In genomic region chrX:159924759-159925158, GRCm38 (mm10) we compare ENCODE assay signal across 20 mouse cellular contexts.
DNase-seq lines count a peak whose midpoint lies in the region; ATAC-seq lines count a peak whose summit lies in the region.
"Had no signal": no experiment of that assay in that cellular context is flagged by ENCODE, and none has a peak within 500 bp of the region (broad histone marks: within the 10 kb centered on the region; RNA-seq: fewer than 3 reads in every experiment).

No protein-coding gene starts in this region.

- H3K9me3 ChIP-seq in forebrain, embryonic 16.5 days (ENCODE audit: control insufficient read depth, low read length) = no peaks in the 10 kb centered on the region
- H3K9me3 ChIP-seq: embryonic facial prominence, embryonic 13.5 days; forebrain, embryonic 13.5 days; heart, embryonic 15.5 days; hindbrain, embryonic 15.5 days had no signal

- 92% methylated on average over 6 of the region's 6 CpGs for WGBS in forebrain, embryonic 16.5 days

- intact Hi-C loops in left cerebral cortex, postnatal 10 days (cut with DNase I) = no loop called here

- H3K27ac ChIP-seq in forebrain, embryonic 16.5 days (ENCODE audit: low read length) = no peak overlapping the region
- H3K27ac ChIP-seq: embryonic facial prominence, embryonic 13.5 days; forebrain, embryonic 13.5 days; gastrocnemius, adult 2 months; heart, embryonic 15.5 days; hindbrain, embryonic 15.5 days had no signal

- H3K9ac ChIP-seq in forebrain, embryonic 16.5 days (replicated peaks; ENCODE audit: low read depth, low read length) = no peak overlapping the region
- H3K9ac ChIP-seq: embryonic facial prominence, embryonic 13.5 days; forebrain, embryonic 13.5 days; heart, embryonic 15.5 days; hindbrain, embryonic 15.5 days had no signal

- no peaks in the 10 kb centered on the region for H3K27me3 ChIP-seq in forebrain, embryonic 16.5 days (replicated peaks; ENCODE audit: control insufficient read depth, insufficient read depth, low read length)
- H3K27me3 ChIP-seq: heart, embryonic 15.5 days had no signal

- H3K4me1 ChIP-seq in forebrain, embryonic 16.5 days (replicated peaks; ENCODE audit: control insufficient read depth, insufficient read depth, low read length) = no peaks in the 10 kb centered on the region
- H3K4me1 ChIP-seq: embryonic facial prominence, embryonic 13.5 days; forebrain, embryonic 13.5 days; hindbrain, embryonic 15.5 days had no signal

- ATAC-seq in common myeloid progenitor, adult 5-6 weeks (replicated peaks; ENCODE audit: low read depth, poor library complexity, severe bottlenecking) = peak; percentile 78
- ATAC-seq in megakaryocyte progenitor cell, adult 5-6 weeks (replicated peaks; ENCODE audit: poor library complexity) = peak; percentile 92
- ATAC-seq in forebrain, embryonic 16.5 days = no peak
- ATAC-seq: forebrain, embryonic 13.5 days; inflammation-experienced regulatory T-cells, adult 6 months had no signal

- no peaks in the 10 kb centered on the region for H3K36me3 ChIP-seq in forebrain, embryonic 16.5 days (ENCODE audit: control insufficient read depth, insufficient read depth)
- H3K36me3 ChIP-seq: embryonic facial prominence, embryonic 13.5 days; hindbrain, embryonic 15.5 days had no signal

- no peak overlapping the region for H3K4me2 ChIP-seq in forebrain, embryonic 16.5 days (ENCODE audit: low read length)
- H3K4me2 ChIP-seq: embryonic facial prominence, embryonic 13.5 days; forebrain, embryonic 13.5 days; heart, embryonic 11.5 days; heart, embryonic 15.5 days; hindbrain, embryonic 15.5 days had no signal

- peak; percentile 9 for DNase-seq in urinary bladder, postnatal 14 days (ENCODE audit: low spot score)
- no peak for DNase-seq in urinary bladder, adult 2 months (ENCODE audit: low spot score)
- no peak for DNase-seq in right cerebral cortex, adult 2 months (ENCODE audit: low spot score in 2 of 2)
- DNase-seq in left cerebral cortex, postnatal 10 days (ENCODE audit: extremely low spot score in 1 of 2, low spot score in 2 of 2) = no peak
- DNase-seq: adrenal gland, postnatal 10 days; cerebellum, adult 11-12 months; cerebellum, adult 9-10 months; cerebellum, postnatal 25 days; gastrocnemius, adult 2 months; gastrocnemius, postnatal 36 days; heart, adult 18-20 months had no signal

- H3K4me3 ChIP-seq in forebrain, embryonic 16.5 days (replicated peaks; ENCODE audit: low read length) = no peak overlapping the region
- H3K4me3 ChIP-seq: embryonic facial prominence, embryonic 13.5 days; forebrain, embryonic 13.5 days; gastrocnemius, adult 2 months; heart, embryonic 15.5 days; hindbrain, embryonic 15.5 days had no signal
